Mouse (Mus musculus): Measurements from ENCODE around the gene Cfap157. TPM values are rescaled to one million over a fixed set of nuclear protein-coding genes. Genes with fewer than 3 reads are reported as not detected.

Cfap157 gene
- polyA plus RNA-seq (2012; rRNA removed): 1.5 and 1.6 TPM in 2 replicates

GRCm38 (mm10) chr2:32784048-32784681, at the start of gene Cfap157:
Gene Cfap157 (minus strand): TSS chr2:32784428.

GRCm38 (mm10) chr2:32775359-32776074, 8.7 kb downstream of the Cfap157 start, which contains the start of the genes Ttc16 and Ptrh1:
Gene Ttc16 (minus strand): TSS chr2:32775633.
Gene Ptrh1 (plus strand): TSS chr2:32775786.

GRCm38 (mm10) chr2:32757056-32757845, 27.0 kb downstream of the Cfap157 start, which contains the start of gene Tor2a:
Gene Tor2a (plus strand): TSS chr2:32757234.

GRCm38 (mm10) chr2:32740916-32741272, 43.3 kb downstream of the Cfap157 start, which contains the start of gene 6330409D20Rik:
Gene 6330409D20Rik (minus strand): TSS chr2:32741016.

Other genes starting within 250 kb of the Cfap157 start
- 31.7 and 37.3 TPM in 2 replicates for gene Fam102a, start 249.1 kb downstream of the Cfap157 start, polyA plus RNA-seq (2012; rRNA removed)
- gene Dpm2, start 213.6 kb downstream of the Cfap157 start, polyA plus RNA-seq (2012; rRNA removed): 118 and 149 TPM in 2 replicates
- 0.67 and 0.74 TPM in 2 replicates for gene Pip5kl1, start 209.6 kb downstream of the Cfap157 start, polyA plus RNA-seq (2012; rRNA removed)
- not detected in 2 replicates for gene 9430097D07Rik, start 208.7 kb downstream of the Cfap157 start, polyA plus RNA-seq (2012; rRNA removed)
- gene St6galnac4, start 197.3 kb downstream of the Cfap157 start, polyA plus RNA-seq (2012; rRNA removed): 33.5 and 34.2 TPM in 2 replicates
- gene St6galnac6, start 184.7 kb downstream of the Cfap157 start, polyA plus RNA-seq (2012; rRNA removed): 80.7 and 95.8 TPM in 2 replicates
- gene Ak1, start 162.7 kb downstream of the Cfap157 start, polyA plus RNA-seq (2012; rRNA removed): 24.3 and 26.7 TPM in 2 replicates
- gene Eng, start 137.8 kb downstream of the Cfap157 start, polyA plus RNA-seq (2012; rRNA removed): 174 and 176 TPM in 2 replicates
- 92.0 and 102 TPM in 2 replicates for gene Fpgs, start 80.3 kb downstream of the Cfap157 start, polyA plus RNA-seq (2012; rRNA removed)
- gene Cdk9, start 71.4 kb downstream of the Cfap157 start, polyA plus RNA-seq (2012; rRNA removed): 181 and 213 TPM in 2 replicates
- 50.4 and 50.9 TPM in 2 replicates for gene Sh2d3c, start 63.4 kb downstream of the Cfap157 start, polyA plus RNA-seq (2012; rRNA removed)
- not detected in 2 replicates for gene 6330409D20Rik, start 43.4 kb downstream of the Cfap157 start, polyA plus RNA-seq (2012; rRNA removed)
- 120 and 130 TPM in 2 replicates for gene Tor2a, start 27.2 kb downstream of the Cfap157 start, polyA plus RNA-seq (2012; rRNA removed)
- gene Ttc16, start 8.8 kb downstream of the Cfap157 start, polyA plus RNA-seq (2012; rRNA removed): 9.9 and 10.3 TPM in 2 replicates
- gene Ptrh1, start 8.6 kb downstream of the Cfap157 start, polyA plus RNA-seq (2012; rRNA removed): 18.7 and 19.7 TPM in 2 replicates
- gene Stxbp1, start 62.8 kb upstream of the Cfap157 start, polyA plus RNA-seq (2012; rRNA removed): 11.3 and 13.7 TPM in 2 replicates
- gene Fam129b, start 91.7 kb upstream of the Cfap157 start, polyA plus RNA-seq (2012; rRNA removed): 47.5 and 60.3 TPM in 2 replicates
- gene Rpl12, start 177.1 kb upstream of the Cfap157 start, polyA plus RNA-seq (2012; rRNA removed): 284 and 415 TPM in 2 replicates
- 23.6 and 23.7 TPM in 2 replicates for gene Lrsam1, start 177.2 kb upstream of the Cfap157 start, polyA plus RNA-seq (2012; rRNA removed)
- 69.9 and 97.1 TPM in 2 replicates for gene Slc2a8, start 197.7 kb upstream of the Cfap157 start, polyA plus RNA-seq (2012; rRNA removed)

All from ovary, adult 2 months (tissue).